Mouse (Mus musculus) thymus, postnatal 36 days (tissue): ENCODE results near the gene Zfp384.

Experiments
- DNase-seq, 2 experiments: peaks; one replicate each; pipeline ENCODE4 v3.0.0; 2022; ENCODE audit warnings: mixed read lengths in 2 of 2

Gene Zfp384

DNA sequence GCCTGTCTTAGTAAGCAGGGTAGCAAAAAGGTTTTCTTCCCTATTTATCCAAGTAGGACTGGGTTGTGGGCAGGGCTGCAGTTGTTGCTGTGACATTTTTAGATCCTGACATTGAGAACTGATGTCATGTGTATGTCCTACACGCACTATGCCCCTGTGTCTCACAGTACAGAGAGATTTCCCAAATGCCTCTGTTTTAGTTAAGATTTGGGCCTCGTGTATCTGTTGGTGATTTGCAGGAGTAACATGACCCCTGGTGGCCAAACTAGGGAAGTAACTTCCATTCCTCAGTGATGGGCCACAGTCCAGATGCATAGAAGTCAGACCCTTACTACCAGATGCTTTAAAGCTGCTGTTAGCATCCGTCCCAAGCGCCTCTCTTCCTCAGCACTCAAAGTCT lies 75.5 kb downstream of the Zfp384 start:
- peak; percentile 59 for DNase-seq
